Mouse (Mus musculus): ENCODE data around the gene Hist2h2be.
A peak's percentile ranks its signal among the peaks of the same experiment; 100 is the strongest.
"Not testable (repeated sequence)": the region's sequence is repeated elsewhere in the genome, so short reads cannot be mapped to it uniquely, and the experiment has no call there.

Hist2h2be gene

GRCm38 (mm10) chr3:96238954-96239793, 18.3 kb downstream of the Hist2h2be start, which contains the start of gene Hist2h3c2:
Gene Hist2h3c2 (minus strand): TSS chr3:96239127.
- not testable (repeated sequence) for DNase-seq (ENCODE audit: low read depth, low spot score)

- not testable (repeated sequence) for DNase-seq (ENCODE audit: low read depth, low spot score)
Measured at GRCm38 (mm10) chr3:96239949-96240798, 19.3 kb downstream of the Hist2h2be start, which contains the start of gene Hist2h2aa2. Gene Hist2h2aa2 (minus strand): TSS chr3:96240276.

- no peak for DNase-seq (ENCODE audit: low read depth, low spot score)
Measured at GRCm38 (mm10) chr3:96240799-96241197, 19.9 kb downstream of the Hist2h2be start.

GRCm38 (mm10) chr3:96243921-96244572, 23.1 kb downstream of the Hist2h2be start:
- DNase-seq (ENCODE audit: low read depth, low spot score), result no peak

- DNase-seq (ENCODE audit: low read depth, low spot score), result peak; percentile 76
Measured at GRCm38 (mm10) chr3:96245003-96245886, 24.3 kb downstream of the Hist2h2be start, which contains the start of gene Hist2h2aa1. Gene Hist2h2aa1 (plus strand): TSS chr3:96245497.

GRCm38 (mm10) chr3:96246018-96246417, 25.1 kb downstream of the Hist2h2be start:
- DNase-seq (ENCODE audit: low read depth, low spot score), result not testable (repeated sequence)

DNA sequence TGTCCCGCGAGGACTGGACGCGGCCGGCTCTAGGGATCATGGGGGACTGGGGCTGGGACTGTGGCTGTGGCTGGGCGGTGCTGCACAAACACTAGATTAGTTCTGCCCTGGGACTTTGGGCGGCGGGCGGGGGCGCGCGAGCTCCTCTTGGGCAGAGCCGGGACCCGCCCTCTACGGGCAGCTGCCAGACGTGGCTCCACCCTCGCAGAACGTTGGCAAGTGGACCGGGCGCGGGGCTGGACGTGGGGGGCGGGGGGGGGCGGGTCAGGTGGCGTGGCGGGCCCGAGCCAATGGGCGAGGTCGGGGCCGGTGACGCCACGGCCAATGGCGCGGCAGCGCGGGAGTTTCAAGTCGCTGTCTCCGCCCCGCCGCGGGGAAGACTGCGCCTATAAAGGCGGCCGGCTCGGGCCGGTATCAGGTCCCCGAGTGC, 25.5 kb downstream of the Hist2h2be start, which contains the start of gene Hist2h3c1:
Gene Hist2h3c1, plus strand, starts transcription at position 259 of the 430 bp plus-strand sequence.
- not testable (repeated sequence) for DNase-seq (ENCODE audit: low read depth, low spot score)

GRCm38 (mm10) chr3:96247356-96248140, 26.6 kb downstream of the Hist2h2be start:
- no peak for DNase-seq (ENCODE audit: low read depth, low spot score)

DNA sequence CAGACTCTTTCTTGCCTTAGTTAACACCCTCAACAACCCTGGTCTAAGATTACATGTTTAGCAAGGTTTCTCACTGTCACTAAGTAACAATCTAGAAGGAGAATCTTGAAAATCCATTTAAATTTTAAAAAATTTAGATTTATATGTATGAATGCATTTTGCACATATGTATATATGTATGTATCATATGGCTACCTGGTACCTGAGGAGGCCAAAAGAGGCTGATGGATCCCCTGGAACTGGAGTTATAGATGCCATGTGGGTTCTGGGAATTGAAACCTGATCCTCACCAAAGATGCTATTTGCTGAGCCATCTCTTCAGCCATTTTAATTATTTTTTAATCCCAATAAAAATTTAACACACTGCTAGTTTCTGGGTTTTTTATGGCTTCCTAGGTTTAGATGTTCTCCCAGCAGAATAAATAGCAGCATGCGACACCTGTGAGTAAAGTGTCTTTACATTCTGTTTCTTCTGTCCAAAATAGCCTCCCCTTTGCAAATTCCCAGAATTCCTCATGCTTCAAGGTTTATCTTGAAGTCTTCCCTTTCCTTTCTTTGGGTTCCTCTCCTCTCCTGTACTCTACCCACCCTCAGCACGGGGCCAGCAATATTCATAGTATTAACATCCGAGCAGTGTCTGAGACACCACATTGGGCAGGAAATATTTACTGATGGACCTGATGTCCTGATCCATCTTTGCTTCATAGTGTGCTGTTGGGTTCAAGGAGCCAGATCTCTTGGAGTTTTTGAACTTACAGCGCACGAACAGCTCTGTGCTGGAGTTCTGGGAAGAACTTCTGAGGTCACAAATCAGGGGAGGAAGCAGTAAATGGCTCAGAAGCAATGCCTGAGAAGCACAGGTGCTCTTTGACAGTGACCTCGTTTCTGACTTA, 27.5 kb downstream of the Hist2h2be start:
- DNase-seq (ENCODE audit: low read depth, low spot score), result no peak

GRCm38 (mm10) chr3:96249034-96249345, 28.1 kb downstream of the Hist2h2be start:
- DNase-seq (ENCODE audit: low read depth, low spot score), result no peak

DNA sequence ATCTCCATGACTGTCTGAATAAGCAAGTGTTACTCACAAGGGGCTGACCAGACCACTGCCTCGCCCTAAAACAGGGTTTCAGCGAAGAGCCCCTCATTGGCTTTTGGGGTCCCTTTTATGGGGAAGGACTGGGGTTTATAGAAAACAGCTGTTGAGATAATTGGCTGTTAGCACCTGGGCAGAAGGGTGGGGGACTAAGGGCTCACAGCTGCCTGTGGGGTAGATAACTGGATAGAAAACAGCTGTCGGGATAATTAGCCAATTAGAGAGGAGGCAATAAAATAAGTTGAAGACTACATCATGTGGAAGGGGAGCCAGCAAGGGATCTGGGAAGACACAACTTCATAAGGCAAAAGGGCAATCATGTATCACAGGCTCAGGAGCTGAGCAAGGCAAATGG, 30.0 kb downstream of the Hist2h2be start:
- DNase-seq (ENCODE audit: low read depth, low spot score), result no peak

GRCm38 (mm10) chr3:96251787-96252186, 30.9 kb downstream of the Hist2h2be start:
- DNase-seq (ENCODE audit: low read depth, low spot score), result no peak

- no peak for DNase-seq (ENCODE audit: low read depth, low spot score)
Measured at GRCm38 (mm10) chr3:96254683-96255355, 33.9 kb downstream of the Hist2h2be start.

- no peak for DNase-seq (ENCODE audit: low read depth, low spot score)
Measured at GRCm38 (mm10) chr3:96255926-96256593, 35.1 kb downstream of the Hist2h2be start.

DNA sequence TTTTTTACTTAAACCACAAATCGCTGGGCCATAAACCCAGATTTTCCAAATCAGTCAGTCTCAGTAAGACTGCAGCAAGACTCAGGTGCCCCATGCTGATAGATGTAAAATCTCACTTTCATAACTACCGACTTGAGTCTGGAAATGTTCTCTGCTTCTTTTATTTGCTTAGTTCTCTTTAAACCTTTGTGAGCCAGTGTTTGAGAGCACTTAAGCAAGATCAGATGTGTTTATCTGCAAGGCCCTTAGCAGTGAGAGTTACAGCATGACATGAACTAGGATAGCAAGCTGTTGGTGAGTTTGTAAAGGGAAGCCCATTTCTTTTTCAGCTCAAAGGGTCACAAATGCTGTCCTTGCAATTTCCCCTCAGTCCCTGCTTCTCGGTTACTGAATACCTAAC, 36.3 kb downstream of the Hist2h2be start:
- DNase-seq (ENCODE audit: low read depth, low spot score), result no peak

GRCm38 (mm10) chr3:96260220-96260619, 39.3 kb downstream of the Hist2h2be start:
- DNase-seq (ENCODE audit: low read depth, low spot score), result no peak

GRCm38 (mm10) chr3:96261623-96262022, 40.7 kb downstream of the Hist2h2be start:
- DNase-seq (ENCODE audit: low read depth, low spot score), result no peak
